Mouse (Mus musculus): ENCODE data around the gene Pfkfb4. TPM values are rescaled to one million over a fixed set of nuclear protein-coding genes. Genes with fewer than 3 reads are reported as not detected.
A peak's percentile ranks its signal among the peaks of the same experiment; 100 is the strongest.

Pfkfb4 gene
- 1 to 10 TPM; 5.3 to 9.1 TPM for total RNA-seq (2021)
- long read RNA-seq, experiment 1, partial matches to known transcripts: 0 of 6 reads
- long read RNA-seq, experiment 1, other reads (novel, unspliced or antisense): 4 of 6 reads
- long read RNA-seq, experiment 2, transcript Pfkfb4-203 (14 exons, 3,488 nt): major isoform, 6 of 15 reads
- long read RNA-seq, experiment 2, partial matches to known transcripts: 5 of 15 reads
- long read RNA-seq, experiment 2, other reads (novel, unspliced or antisense): 3 of 15 reads

DNA sequence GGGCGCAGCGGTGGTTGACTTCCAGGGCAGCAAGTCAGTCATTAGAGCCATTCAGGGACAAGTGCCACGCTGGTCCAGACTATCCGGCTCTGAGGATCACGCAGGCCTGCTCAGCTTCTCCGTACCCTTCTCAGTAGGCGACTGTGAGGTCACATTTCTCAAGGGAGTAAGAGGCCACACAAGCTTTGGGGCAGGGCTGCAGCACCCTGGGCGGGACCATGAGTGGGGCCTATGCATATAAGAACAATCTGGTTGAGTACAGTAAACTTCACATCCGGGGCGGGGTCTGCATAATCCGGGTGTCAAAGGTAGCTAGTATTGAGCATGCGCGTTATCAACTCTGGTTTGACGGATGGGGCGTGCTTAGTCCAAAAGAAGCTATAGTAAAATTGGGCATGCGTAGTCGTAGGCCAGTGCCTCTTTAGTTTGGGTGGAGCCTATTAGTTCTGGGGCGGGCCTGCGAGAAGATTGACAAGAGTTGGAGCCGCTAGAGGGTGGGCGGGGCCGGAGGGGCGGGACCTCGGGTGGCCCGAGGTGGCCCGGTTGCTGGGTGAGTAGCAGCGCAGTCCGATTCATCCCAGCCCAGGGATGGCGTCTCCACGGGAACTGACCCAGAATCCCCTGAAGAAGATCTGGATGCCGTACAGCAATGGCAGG, at the start of gene Pfkfb4:
TSS of gene Pfkfb4 (plus strand) at position 351 of the 657 bp plus-strand sequence.
- peak; percentile 76 to 91 for DNase-seq (ENCODE audit: low spot score in 2 of 2)

DNA sequence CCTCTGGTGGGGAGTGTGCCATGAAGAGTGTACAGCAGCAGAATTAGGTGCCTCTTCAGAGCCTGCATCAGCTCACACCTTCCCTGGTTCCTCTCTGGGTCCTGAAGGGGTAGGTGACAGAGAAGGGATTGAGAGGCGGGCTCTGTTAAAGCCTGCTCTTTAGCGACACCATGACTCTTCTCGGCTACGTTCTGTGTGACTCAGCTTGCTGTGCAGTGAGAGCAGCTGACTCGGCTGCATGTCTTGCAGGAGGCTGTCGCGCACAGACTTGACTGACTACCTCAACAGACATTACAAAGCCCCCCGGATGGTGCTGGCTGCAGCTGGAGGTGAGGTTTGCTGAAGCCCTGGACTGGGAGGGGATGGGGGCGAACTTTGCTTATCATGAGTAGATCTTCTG, 46.5 kb upstream of the Pfkfb4 start:
- no peak for DNase-seq (ENCODE audit: low spot score in 2 of 2)

DNA sequence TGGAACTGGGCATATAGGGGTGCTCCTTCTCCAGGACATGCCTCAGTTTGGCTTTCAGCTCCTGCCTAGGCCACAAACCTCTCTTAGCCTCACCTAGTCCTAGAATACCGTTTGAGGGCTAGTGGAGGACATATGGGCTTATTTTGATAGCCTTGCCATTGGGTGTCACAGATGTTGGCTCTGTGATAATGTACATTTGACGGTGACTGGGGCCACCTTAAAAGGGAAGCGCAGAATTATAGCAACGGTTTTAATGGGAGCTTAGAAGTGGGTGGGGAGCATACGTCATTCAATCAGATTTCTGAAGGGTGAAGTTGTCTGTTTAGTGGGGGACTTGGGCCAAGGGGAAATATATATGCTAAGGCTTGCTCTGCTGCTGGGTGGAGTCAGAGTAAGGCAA, 46.0 kb upstream of the Pfkfb4 start:
- DNase-seq (ENCODE audit: low spot score in 2 of 2): no peak

DNA sequence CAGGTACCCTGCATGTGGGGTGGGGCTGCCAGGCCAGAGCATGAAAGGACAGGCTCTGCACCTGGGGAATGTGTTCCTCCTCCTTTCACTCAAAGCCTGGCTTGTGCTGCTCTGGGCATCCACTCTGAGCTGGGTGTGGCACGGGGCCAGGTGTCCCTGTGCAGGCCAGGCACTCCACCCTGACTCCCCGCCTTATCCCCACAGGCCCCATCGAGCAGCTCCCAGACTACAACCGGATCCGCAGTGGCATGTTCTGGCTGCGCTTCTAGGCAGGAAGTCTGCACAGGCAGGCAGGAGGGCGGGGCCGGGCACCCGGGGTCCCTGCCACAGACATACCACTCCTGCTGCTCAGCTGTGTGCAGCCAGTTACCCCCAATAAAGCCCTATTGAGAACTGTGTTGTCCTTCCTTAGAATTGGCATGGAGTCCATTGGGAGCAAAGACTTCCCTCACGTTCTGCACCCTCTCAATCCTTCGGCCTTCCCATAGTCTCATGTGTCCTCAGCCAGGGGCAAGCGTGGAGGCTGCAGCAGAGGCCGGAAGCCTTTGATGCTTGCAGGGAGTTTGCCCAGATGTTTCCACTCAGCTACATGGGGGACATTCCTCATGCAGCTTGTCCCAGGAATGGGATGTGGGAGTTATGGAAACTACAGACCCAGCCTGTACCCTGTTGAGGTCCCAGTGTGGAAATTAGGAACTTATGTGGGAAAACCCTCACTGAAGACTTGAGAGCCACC, 42.2 kb upstream of the Pfkfb4 start:
- DNase-seq (ENCODE audit: low spot score in 2 of 2): no peak

DNA sequence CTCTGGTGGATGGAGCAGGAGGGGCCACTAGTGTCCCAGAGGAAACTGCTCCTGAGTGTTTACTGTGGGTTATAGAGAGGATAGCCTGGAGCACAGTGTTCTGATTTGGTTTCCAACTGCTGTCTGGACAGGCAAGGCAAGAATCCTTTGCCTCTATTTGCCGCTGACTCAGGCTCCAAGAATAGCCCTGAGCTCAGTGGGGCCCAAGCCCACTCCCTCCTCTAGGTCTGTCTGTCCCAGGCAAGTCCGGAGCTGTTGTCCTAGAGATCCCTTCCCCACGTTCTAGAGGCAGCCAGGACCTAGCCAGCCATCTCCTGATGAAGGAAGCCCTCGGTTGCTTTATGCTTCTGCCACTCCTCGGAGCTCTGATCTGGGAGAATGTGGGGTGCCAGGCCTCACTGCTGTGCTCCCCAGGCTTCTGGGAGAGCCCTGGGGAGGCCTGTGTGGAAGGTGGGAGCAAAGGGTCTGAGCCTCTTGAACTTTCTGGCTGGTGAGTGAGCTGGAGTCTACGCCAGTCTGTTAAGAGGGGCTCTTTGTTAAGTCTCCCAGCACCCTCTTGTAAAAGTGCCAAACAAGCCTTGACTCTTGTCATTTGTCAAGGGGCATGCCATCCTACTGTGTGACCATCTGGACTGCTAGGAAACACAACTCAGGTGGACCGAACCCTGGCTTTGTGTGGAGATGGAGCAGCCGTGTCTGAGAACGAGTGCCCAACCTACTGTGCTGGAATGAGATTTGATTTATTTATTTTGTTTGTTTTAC, 41.4 kb upstream of the Pfkfb4 start:
- DNase-seq (ENCODE audit: low spot score in 2 of 2): no peak

DNA sequence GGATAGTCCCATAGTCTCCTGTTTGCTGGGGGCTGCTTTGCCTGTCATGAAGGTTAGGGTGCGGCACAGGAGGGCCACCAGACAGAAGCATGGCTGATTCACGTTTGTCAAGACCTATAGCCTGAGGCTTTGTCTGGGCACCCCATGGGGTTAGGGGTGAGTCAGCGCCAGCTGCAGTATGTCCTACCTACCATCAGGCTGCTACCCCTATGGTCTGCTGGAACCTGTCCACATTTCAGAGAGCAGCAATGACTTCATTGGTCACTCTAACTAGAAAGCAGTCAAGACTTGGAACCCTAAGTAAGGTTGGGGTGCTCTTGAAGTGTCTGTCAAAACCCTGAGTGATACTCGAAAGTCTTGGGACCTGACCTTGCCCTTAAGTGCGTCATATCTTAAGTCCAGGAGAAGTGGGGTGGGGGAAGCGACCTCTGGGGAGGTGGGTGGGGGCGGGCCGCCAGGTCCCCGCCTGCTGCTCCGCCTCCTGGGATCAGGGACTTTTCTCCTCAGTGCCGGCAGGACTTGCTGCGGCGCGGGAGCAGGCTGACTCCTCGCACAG, 38.4 kb upstream of the Pfkfb4 start, which contains the start of gene Col7a1:
TSS of gene Col7a1 (plus strand) at position 506 of the 556 bp plus-strand sequence.
- DNase-seq (ENCODE audit: low spot score in 2 of 2): no peak

DNA sequence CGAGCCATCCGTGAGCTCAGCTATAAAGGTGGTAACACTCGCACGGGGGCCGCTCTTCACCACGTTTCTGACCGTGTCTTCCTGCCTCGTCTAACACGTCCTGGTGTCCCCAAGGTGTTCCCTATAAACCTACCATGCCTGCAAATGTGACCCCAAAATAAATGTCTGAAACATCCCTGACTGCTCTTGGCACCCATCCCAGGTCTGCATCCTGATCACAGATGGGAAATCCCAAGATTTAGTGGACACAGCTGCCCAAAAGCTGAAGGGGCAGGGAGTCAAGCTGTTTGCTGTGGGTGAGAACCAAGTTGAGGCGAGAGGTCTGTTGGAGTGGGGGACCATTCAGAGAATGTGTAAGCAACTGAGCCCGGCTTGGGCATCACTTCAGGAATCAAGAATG, 36.3 kb upstream of the Pfkfb4 start:
- no peak for DNase-seq (ENCODE audit: low spot score in 2 of 2)

DNA sequence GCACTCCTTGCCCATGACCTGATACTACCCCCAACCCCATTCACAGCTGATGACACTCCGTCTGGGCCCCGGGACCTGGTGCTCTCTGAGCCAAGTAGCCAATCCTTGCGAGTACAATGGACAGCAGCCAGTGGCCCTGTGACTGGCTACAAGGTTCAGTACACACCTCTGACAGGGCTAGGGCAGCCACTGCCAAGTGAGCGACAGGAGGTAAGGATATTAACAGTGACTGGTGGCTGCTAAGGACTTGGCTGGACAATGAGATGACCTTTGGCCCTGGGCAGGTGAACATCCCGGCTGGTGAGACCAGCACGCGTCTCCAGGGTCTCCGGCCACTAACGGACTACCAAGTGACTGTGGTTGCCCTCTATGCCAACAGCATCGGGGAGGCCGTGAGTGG, 35.7 kb upstream of the Pfkfb4 start:
- DNase-seq (ENCODE audit: low spot score in 2 of 2): no peak

DNA sequence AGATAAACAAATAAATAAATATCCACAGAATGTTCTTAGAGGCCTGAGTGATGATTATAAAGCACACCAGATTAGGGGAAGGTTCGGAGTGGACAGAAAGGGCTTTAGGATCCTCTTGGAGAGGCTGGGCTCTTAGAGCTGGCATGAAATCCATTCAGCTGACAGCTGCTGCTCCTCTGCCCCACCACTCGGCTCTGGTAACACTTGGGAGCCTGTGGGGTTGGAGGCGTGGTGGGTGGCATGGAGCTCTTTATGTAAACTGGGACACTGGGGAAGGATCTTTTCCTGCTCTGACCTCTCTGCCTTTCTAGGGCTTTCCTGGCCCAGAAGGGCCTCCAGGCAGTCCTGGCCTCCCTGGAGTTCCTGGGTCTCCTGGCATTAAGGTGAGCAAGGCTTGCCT, 28.0 kb upstream of the Pfkfb4 start:
- no peak for DNase-seq (ENCODE audit: low spot score in 2 of 2)

DNA sequence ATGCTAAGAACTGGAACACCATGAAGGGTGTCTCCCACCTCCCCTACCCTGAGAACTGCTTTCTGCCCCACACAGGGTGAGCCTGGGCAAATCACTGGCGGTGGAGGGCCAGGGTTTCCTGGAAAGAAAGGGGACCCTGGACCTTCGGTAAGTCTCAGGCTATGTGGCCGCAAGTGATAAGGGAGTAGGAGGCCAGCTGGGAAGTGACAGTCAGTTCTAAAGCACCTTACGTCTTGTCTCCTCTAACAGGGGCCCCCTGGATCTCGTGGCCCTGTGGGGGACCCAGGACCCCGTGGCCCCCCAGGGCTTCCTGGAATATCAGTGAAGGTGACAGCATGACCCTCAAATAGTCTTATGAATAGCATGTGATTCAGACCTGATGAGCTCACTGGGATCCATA, 27.2 kb upstream of the Pfkfb4 start:
- no peak for DNase-seq (ENCODE audit: low spot score in 2 of 2)

DNA sequence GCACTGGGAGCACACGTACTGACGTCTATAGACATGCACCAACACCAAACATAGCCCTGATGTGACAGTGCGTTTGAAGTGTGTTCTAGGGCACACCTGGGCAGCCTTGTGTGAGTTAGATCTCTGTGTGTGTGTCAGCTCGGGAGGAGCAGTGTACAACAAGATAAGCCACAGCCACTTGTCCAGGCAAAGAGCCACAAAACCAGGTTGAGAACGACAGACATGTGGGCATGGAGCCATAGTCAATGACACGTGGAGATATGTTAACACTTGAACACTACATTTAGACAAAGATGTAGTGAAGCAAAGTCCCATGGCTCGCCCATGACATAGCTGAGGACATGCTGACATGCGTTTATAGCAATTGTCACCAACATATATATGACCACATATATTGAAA, 21.0 kb upstream of the Pfkfb4 start:
- DNase-seq (ENCODE audit: low spot score in 2 of 2): no peak

DNA sequence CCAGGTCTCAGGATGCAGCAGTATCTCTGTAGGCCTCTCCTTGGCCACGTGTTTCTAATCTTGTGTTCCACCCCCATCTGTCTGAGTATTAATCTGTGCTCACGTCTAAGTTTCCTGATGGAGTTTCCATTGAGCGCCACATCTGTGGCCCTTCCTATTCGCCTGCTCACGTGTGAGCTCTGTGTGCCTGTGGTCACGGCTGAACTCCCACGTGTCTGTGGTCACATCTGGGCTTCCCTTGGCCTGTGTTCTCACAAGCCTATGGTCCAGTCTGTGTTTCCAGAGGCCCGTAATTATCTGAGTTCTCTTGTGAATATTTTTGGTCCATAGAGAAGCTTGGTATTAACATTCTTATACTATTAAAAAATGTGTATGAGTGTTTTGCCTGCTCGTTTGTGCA, 15.1 kb upstream of the Pfkfb4 start:
- no peak for DNase-seq (ENCODE audit: low spot score in 2 of 2)

DNA sequence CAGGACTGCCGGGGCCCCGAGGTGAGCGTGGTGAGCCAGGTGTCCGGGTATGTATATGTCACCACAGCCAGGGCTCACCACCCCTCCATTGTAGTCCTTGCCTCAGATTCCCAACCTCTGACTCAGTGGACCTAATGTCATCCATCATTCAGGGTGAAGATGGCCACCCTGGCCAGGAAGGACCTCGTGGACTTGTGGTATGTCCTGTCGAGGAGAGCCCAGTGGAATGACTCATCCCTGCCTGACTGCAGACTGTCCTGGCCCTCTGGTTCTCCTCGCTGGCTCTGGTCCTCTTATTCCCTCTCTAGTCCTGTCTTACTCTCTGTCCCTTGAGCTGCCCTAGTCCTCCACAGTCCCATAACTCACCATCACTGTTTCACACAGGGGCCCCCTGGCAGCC, 13.6 kb upstream of the Pfkfb4 start:
- no peak for DNase-seq (ENCODE audit: low spot score in 2 of 2)

DNA sequence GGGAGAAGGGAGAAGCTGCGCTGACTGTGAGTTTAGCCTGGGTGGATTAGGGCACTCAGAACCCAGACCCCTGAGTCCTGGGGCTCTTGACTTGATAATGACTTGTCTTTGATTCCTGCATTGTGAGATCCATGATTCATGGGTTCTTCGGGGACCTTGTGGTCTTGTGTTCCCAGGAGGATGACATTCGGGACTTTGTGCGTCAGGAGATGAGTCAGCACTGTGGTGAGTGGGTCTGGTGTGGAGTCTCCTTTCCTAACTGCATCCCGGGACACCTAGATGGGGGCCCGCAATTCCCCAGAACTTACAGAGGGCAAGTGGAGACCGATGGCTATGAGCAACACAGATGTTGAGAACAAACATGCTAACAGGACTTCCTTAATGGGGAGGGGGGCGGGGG, 9.1 kb upstream of the Pfkfb4 start:
- DNase-seq (ENCODE audit: low spot score in 2 of 2): no peak

DNA sequence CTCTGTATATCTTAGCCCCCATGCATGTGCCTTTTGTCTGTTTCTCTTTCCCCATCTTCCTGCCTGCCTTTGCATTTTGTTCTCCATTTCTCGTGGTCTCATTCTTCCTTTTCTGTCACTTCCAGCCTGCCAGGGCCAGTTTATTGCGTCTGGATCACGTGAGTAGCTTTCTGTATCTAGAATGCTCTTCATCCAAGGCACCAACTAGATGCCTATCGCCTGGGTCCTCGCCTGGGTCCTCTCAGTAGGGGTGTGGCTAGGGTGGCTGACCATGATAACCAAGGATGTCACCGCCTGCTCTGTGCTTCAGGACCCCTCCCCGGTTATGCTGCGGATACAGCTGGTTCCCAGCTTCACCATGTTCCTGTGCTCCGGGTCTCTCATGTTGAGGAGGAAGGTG, 8.4 kb upstream of the Pfkfb4 start:
- DNase-seq (ENCODE audit: low spot score in 2 of 2): no peak

DNA sequence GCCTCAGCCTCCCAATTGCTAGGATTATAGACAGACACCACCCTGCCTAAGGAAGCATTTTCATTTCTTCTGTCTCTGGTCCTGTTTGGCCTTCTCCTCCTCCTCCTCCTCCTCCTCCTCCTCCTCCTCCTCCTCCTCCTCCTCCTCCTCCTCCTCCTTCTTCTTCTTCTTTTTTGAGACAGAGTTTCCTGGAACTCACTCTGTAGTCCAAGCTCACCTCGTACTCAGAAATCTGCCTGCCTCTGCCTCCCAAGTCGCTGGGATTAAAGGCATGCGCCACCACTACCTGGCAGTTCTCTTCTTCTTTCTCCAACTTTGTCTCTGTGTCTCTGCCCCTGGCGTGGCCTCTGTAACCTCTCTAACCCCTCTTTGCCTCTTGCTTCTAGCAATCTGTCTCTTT, 5.9 kb upstream of the Pfkfb4 start, which contains the start of gene Ucn2:
TSS of gene Ucn2 (plus strand) at position 301 of the 400 bp plus-strand sequence.
- no peak for DNase-seq (ENCODE audit: low spot score in 2 of 2)

DNA sequence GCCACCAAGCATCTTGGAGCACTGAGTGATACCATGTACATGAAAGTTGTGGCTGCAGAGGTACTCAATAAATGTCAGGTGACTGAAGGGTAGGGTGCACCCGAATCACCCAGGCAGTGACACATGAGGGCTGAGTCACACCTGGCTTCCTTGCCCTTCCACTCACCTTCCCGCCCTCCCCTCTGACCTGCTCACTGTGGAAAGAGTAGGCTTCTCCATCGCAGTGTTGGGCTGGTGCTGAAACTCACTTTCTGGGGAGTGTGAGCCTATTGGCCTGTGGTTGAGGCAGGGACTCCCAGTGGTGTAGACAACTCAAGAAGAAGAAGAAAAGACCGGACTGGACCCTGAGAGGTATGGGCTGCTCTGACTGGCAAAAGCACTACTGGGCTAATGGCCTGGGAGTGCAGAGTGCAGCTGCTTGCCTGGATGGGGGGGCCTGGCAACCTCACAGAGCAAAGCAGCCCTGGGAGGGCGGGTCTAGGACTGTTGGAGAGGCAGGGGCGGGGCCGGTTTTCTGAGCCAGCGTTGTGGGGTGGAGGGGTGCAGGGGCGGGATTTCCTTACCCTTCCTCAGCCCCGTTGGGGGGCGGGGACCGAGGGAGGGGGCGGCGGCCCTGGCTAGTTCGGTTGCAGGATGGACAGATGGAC, 3.8 kb upstream of the Pfkfb4 start:
- no peak for DNase-seq (ENCODE audit: low spot score in 2 of 2)

DNA sequence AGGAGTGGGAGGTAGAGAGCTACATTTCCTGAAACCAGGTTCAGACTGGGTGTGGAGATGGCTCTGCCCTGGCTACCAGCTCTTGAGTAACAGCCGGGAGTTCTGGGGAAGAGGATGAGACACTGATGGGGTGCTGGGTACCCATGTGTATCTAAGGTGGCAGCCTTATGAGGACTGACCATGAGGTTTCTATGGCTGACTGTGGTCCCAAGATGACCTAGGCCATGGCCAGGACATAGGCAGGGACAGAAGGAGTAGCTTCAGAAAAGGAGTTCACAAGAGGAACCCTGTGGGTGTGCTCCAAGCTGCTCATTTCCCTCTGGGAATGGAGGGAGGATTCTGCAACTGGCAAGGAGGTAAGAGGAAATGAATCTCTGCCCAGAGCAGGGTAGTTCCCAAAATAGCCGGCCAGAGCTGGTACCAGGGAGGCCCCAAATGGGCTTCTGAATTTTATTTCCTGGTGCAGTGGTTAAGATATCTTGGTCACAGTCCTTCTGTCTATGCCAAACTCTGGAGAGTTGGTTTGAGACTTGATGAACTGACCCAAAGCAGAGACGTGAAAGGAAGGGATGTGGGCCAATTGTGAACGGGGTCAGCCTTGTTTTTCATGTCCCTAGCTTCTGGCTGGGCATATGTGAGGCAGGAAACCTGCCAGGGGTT, 1.6 kb upstream of the Pfkfb4 start:
- DNase-seq (ENCODE audit: low spot score in 2 of 2): no peak

DNA sequence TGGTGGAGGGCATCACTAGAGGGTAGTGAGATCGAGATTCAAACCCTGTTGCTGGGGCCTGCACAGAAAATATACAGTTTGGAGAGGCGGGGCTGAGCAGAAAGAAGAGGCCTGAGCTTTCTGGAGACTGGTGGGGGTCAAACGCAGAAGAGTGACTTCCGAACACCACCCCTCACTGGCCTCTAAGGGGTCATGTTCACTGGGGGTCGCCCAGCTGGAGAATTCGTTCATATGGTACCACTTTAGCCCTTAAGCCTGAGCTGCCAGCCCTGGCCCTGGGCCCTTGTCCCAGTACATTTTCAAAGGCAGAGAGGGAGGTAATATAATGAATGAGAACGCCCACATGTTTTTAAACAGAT, 1.1 kb upstream of the Pfkfb4 start:
- DNase-seq (ENCODE audit: low spot score in 2 of 2): no peak

DNA sequence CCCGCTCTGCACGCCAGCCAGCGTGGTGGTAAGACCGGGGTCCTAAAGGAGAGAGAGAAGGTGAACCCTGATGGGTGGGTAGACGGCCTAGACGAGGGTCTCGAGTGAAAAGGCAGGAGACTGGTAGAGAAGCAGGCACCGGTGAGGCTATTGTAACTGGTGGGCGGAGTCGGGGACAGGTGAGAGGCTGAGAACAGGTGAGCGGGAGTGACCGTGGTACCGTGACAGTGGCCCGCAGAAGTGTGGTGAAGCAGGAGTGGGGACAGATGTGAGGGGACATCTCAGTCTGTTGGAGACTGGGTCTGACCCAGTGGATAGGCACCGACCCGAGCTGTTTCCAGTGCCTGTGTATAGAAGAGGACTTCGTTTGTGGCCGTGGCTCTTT, 499 bp downstream of the Pfkfb4 start:
- DNase-seq (ENCODE audit: low spot score in 2 of 2): no peak
